Mouse (Mus musculus) forebrain, embryonic 14.5 days (tissue): ENCODE results near the gene Npcd. TPM values are rescaled to one million over a fixed set of nuclear protein-coding genes. Genes with fewer than 3 reads are reported as not detected.

Source experiments
- ATAC-seq: fragments of 200-750 bp; cut with Nextera tagmentation; 2 replicates; pipeline ENCODE4 v1.8.0; 2017; ENCODE audit warnings: mild to moderate bottlenecking, moderate library complexity
- DNase-seq: peaks from one replicate; pipeline ENCODE4 v3.0.0-alpha.2; 2015; ENCODE audit warnings: low spot score
- H3K27ac ChIP-seq: fragments of 300-500 bp; sonication (generic); 2 replicates; pipeline ENCODE4 v1.5.1; 2014; ENCODE audit warnings: low read depth, mild to moderate bottlenecking, control low read depth, low read length, moderate library complexity
- H3K27me3 ChIP-seq: fragments of 300-500 bp; sonication (generic); replicated peaks from 2 replicates; pipeline ENCODE4 v1.6.1; 2014; ENCODE audit warnings: low read length, control low read depth, mixed read lengths; ENCODE audit not compliant: control insufficient read depth, insufficient read depth
- H3K36me3 ChIP-seq: fragments of 300-500 bp; sonication (generic); 2 replicates; pipeline ENCODE4 v1.6.1; 2014; ENCODE audit warnings: low read length, control low read depth; ENCODE audit not compliant: control insufficient read depth, insufficient read depth
- H3K4me1 ChIP-seq: fragments of 300-500 bp; sonication (generic); 2 replicates; pipeline ENCODE4 v1.6.1; 2014; ENCODE audit warnings: antibody characterized with exemption, low read length, control low read depth; ENCODE audit not compliant: control insufficient read depth, insufficient read depth
- H3K4me2 ChIP-seq: fragments of 300-500 bp; sonication (generic); 2 replicates; pipeline ENCODE4 v1.6.1; 2014; ENCODE audit warnings: mild to moderate bottlenecking, control low read depth, low read length
- H3K4me3 ChIP-seq: fragments of 300-500 bp; sonication (generic); 2 replicates; pipeline ENCODE4 v1.5.1; 2014; ENCODE audit warnings: low read depth, low read length, control low read depth
- H3K9ac ChIP-seq: fragments of 300-500 bp; sonication (generic); 2 replicates; pipeline ENCODE4 v1.6.1; 2014; ENCODE audit warnings: mild to moderate bottlenecking, low read length, control low read depth, moderate library complexity
- H3K9me3 ChIP-seq: fragments of 300-500 bp; sonication (generic); replicated peaks from 2 replicates; pipeline ENCODE4 v1.6.1; 2016; ENCODE audit warnings: low read length, control low read depth, mixed read lengths; ENCODE audit not compliant: control insufficient read depth
- WGBS: fragments of 180-500 bp; shearing (Covaris S2); extraction: QIAGEN DNeasy Blood & Tissue Kit; methylation state at CpG from one replicate; pipeline ENCODE4 v1.1.7; 2014; 5-methylcytosine and 5-hydroxymethylcytosine counted together
- polyA plus RNA-seq: library from polyadenylated mRNA; unstranded; fragments of >200 nt; fragmentation: Nextera tagmentation; extraction: Ambion mirVana; gene quantifications from 2 replicates; pipeline ENCODE4 v1.2.1, GENCODE M21; 2014

Gene Npcd
- polyA plus RNA-seq, 1 experiment from 2014 or later: not detected

DNA sequence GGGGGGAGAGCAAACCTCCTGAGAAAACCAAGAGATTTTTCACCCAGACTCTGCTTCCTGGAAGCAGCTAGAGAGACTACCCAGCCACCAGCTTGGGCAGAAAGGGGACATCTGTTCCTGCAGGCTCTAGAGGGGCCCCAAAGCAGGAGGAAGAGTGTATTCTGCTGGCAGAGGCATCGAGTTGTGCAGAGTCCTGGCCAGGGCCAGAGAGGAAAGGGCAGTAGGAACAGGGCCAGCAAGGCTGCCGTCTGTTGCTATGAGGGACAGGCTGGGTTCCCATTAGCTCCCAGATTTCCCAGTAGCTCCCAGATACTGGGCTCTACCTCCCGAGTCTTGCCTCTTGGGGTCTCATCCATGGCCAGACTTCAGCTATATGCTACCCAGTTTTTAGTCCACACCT, 24.0 kb downstream of the Npcd start:
- no peak overlapping the region for H3K4me2 ChIP-seq
- WGBS: 69% methylated on average over 3 of the region's 3 CpGs
- peaks cover 15% of the 10 kb centered on the region; the same call in 1 of the 2 replicates for H3K27me3 ChIP-seq
- no peak overlapping the region for H3K4me3 ChIP-seq
- peaks cover under 1% of the 10 kb centered on the region; the same call in 1 of the 2 replicates for H3K4me1 ChIP-seq
- no peaks in the 10 kb centered on the region for H3K36me3 ChIP-seq
- H3K9ac ChIP-seq: no peak overlapping the region
- ATAC-seq (no peak), DNase-seq (no peak)
- H3K9me3 ChIP-seq: no peaks in the 10 kb centered on the region
- no peak overlapping the region for H3K27ac ChIP-seq

DNA sequence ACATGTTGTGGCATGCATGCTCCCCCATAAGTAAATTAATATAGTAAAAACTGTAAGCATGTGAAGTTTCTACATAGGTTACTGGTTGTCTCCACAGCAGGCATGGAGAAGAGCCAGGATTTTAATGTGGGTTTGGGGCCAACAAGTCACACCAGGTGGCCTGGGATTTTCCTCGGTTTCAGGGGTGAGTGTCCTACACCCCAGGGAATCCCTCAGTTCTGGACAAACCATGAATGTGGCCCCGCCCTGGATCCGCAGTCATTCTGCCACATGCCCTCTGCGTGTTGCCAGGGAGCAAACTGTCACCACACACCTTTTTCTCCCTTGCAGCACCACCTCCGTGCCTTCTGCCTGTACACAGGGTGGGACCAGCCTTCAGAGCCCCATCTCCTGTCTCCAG, 25.4 kb downstream of the Npcd start:
- no peaks in the 10 kb centered on the region for H3K9me3 ChIP-seq
- H3K36me3 ChIP-seq: no peaks in the 10 kb centered on the region
- no peak overlapping the region for H3K4me3 ChIP-seq
- H3K27ac ChIP-seq: no peak overlapping the region
- peaks cover 4% of the 10 kb centered on the region for H3K4me1 ChIP-seq
- WGBS: 57% methylated on average over 5 of the region's 5 CpGs
- peaks cover 25% of the 10 kb centered on the region for H3K27me3 ChIP-seq
- ATAC-seq (no peak), DNase-seq (no peak)
- H3K4me2 ChIP-seq: no peak overlapping the region
- H3K9ac ChIP-seq: no peak overlapping the region

DNA sequence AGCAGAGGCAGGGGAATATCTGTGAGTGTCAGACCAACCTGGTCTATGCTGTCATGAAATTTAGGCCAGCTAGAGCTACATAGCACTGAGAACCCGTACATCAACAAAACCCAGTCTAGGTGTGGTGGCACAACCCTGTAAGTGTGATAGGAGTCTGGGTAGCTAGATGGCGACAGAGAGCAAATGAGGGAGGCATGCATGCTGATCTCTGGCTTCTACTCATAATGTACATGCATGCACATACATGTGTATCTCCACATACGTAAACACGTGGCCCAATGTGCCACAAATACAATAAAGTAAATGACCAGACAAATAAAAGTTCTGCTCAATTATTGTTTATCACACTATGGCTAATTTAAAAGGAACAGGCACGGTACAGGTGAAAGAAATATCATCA, 25.9 kb downstream of the Npcd start:
- H3K9me3 ChIP-seq: no peaks in the 10 kb centered on the region
- H3K4me3 ChIP-seq: no peak overlapping the region
- no peak overlapping the region for H3K4me2 ChIP-seq
- H3K9ac ChIP-seq: no peak overlapping the region
- peaks cover 4% of the 10 kb centered on the region for H3K4me1 ChIP-seq
- H3K27ac ChIP-seq: no peak overlapping the region
- 28% methylated on average over 5 of the region's 5 CpGs for WGBS
- DNase-seq (peak; percentile 78), ATAC-seq (no peak)
- H3K27me3 ChIP-seq: peaks cover 31% of the 10 kb centered on the region
- H3K36me3 ChIP-seq: no peaks in the 10 kb centered on the region

DNA sequence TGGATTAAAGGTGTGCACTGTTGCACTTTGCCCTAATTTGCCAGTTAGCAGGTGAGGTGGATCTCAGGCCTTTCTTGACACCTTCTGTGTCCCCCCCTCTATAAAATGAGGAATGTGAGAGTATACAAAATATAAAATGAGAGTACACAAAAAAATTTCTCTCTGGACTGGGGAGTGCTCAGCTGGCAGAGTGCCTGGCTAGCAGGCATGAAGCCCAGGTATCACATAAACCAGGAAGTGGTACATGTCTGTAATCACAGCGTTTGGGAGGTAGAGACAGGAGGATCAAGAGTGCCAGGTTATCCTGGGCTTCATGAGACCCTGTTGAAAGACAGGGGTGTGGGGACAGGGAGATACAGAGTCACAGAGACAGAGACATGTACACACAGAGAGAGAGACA, 27.0 kb downstream of the Npcd start:
- Histone ChIP-seq H3K36me3 (no peaks in the 10 kb centered on the region), H3K27ac (no peak overlapping the region), H3K4me3 (no peak overlapping the region), H3K9me3 (no peaks in the 10 kb centered on the region), H3K4me1 (peaks cover 4% of the 10 kb centered on the region), H3K9ac (no peak overlapping the region), H3K27me3 (peaks cover 38% of the 10 kb centered on the region), H3K4me2 (no peak overlapping the region)
- ATAC-seq: no peak
- DNase-seq: no peak
- WGBS: 40% methylated on average over 1 of the region's 1 CpGs

DNA sequence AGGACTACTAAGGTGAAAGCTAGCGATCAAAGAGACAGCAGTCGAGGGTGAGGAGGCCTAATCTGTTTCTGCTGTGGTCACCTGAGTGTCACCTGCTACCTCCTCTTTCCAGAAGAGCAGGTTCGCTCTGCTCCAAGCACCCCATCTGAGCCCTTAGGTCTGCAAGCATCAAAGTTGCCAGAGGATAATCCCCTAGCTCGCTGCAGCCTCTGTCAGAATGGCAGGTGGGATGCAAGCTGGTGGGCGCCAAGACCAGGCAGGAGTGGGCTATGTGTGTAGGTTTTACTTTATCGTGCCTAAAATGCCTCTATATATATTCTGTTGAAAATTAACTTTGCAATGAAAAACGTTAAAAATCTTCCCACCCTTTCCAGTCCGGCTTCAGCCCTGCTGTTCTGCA, 28.8 kb downstream of the Npcd start:
- Histone ChIP-seq H3K9me3 (no peaks in the 10 kb centered on the region), H3K4me1 (peaks cover 4% of the 10 kb centered on the region), H3K27ac (no peak overlapping the region), H3K4me3 (no peak overlapping the region; the same call in 1 of the 2 replicates), H3K9ac (peak overlapping the region; percentile 68), H3K4me2 (peak overlapping the region; percentile 72), H3K27me3 (peaks cover 45% of the 10 kb centered on the region), H3K36me3 (no peaks in the 10 kb centered on the region)
- ATAC-seq (no peak), DNase-seq (no peak)
- 19% methylated on average over 8 of the region's 8 CpGs for WGBS

DNA sequence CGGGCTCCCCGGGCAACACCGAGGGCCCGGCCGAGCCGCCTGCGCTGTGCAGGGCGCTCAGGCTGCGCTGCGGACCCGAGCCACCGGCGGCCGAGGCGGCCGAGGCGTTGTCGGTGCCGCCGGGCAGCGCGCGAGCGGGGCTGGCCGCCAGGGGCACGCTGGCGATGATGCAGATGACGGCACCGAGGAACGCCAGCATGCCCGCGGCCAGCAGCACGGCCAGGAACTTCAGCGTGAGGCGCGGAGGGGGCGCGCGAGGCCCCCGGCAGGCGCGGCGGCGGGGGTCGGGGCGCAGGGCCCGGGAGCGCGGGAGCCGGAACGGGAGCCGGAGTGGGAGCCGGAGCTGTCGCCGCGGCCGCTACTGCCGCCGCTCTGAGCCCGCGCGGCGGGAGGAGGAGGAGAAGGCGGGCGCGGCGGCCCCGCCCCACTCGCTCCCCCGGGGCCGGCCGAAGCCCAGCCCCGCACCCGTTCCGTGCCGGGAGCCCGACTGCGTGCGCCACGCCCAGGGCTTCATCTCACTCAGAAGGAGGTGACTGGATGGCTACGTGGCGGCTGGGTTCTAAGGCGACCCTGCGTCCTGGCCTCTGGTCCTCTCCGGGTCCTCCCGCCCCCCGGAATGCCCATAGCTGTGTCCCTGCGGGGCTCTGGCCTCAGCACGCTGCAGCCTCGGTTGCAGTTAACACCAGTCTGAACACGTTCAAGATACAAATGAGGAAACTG, 29.5 kb downstream of the Npcd start, which contains the start of gene Nptxr:
Nptxr (minus strand) TSS at position 415 of the 720 bp plus-strand sequence.
- peak; percentile 67 for DNase-seq
- Histone ChIP-seq H3K4me3 (peak within 1 kb of the TSS; percentile 56), H3K27me3 (peaks cover 45% of the 10 kb centered on the region)

DNA sequence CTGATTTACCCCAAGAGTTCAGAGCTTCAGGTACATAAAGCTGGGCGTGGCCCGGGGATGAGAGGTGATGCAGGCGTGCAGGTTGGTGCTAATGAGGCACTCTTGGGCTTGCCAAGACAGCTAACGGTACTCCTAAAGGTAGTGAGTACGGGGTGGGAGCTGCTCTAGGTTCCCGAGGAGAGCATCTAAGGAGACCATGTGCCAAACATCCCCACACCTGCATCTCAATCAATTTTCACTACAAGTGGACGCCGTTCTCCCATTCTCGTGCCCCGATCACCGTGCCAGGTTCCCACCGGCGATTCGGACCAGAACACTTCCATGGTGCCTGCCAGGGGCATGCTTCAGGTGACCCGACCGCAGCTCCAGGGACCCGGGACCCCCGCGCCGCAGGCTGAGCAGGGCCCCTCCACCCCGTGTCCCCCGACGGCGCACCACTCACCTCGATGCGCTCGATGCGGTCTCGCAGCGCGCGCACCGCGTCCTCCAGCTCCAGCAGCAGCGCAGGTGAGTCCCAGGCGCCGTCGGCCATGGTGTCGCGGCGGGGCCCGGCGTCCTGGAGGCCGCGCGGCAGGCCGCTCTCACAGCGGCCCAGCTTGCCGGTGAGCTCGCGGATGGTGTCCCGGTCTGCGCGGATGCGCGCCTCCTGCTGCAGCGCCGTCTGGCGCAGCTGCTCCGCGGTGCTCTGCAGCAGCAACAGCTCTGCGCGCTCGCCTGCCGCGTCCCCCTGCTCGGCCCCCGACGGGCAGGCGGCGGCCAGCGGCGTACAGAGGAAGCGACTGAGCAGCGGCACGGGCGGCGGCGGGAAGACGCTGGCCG, 30.3 kb downstream of the Npcd start:
- H3K36me3 ChIP-seq: no peaks in the 10 kb centered on the region
- 6% methylated on average over 79 of the region's 81 CpGs for WGBS
- H3K27ac ChIP-seq: peak overlapping the region; percentile 27; the same call in 1 of the 2 replicates
- H3K9me3 ChIP-seq: no peaks in the 10 kb centered on the region
- peak overlapping the region; percentile 68 for H3K9ac ChIP-seq
- peaks cover 4% of the 10 kb centered on the region for H3K4me1 ChIP-seq
- peak overlapping the region; percentile 72 for H3K4me2 ChIP-seq
- DNase-seq (peak; percentile 69), ATAC-seq (peak; percentile 73)
- H3K27me3 ChIP-seq: peaks cover 45% of the 10 kb centered on the region
- peak overlapping the region; percentile 56 for H3K4me3 ChIP-seq

More for the DNA sequence above, 29.5 kb downstream of the Npcd start, which contains the start of gene Nptxr:
- Histone ChIP-seq H3K36me3 (no peaks in the 10 kb centered on the region), H3K4me2 (peak within 1 kb of the TSS; percentile 72), H3K9me3 (no peaks in the 10 kb centered on the region), H3K9ac (peak within 1 kb of the TSS; percentile 68), H3K4me1 (peaks cover 4% of the 10 kb centered on the region), H3K27ac (peak within 1 kb of the TSS; percentile 27)
- ATAC-seq: peak; percentile 81
- WGBS: under 1% methylated on average over 62 of the region's 91 CpGs

DNA sequence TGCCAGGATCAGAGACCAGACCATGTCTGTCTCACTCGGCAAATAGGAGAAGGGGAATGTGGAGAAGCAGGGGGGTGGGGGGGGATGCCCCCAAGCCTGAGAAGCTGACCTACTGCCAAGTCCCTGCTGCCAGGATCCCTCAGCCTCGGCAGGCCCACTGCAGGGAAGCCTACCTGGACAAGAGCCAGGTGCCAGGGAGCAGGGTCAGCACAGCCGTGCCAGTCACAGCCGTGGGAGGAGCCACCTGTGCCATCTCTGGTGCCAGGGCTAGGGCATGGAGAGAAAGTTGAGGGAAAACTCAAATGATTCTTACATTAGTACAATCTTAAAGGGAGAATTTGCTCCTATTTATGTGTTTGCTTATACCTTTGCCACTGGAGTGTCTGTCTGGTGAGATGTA, 31.7 kb downstream of the Npcd start:
- ATAC-seq: no peak
- no peak for DNase-seq
- H3K27me3 ChIP-seq: peaks cover 45% of the 10 kb centered on the region

More for the DNA sequence above, 31.7 kb downstream of the Npcd start:
- Histone ChIP-seq H3K4me1 (peaks cover 4% of the 10 kb centered on the region), H3K9me3 (no peaks in the 10 kb centered on the region), H3K9ac (no peak overlapping the region), H3K27ac (no peak overlapping the region), H3K4me2 (no peak overlapping the region), H3K36me3 (no peaks in the 10 kb centered on the region), H3K4me3 (no peak overlapping the region)
- WGBS: 46% methylated on average over 4 of the region's 4 CpGs
